Mouse (Mus musculus) hematopoietic stem cell, adult 5-6 weeks (primary cell): Measurements from ENCODE around the gene Gm10770. TPM values are rescaled to one million over a fixed set of nuclear protein-coding genes. Genes with fewer than 3 reads are reported as not detected.
"Not testable (repeated sequence)": the region's sequence is repeated elsewhere in the genome, so short reads cannot be mapped to it uniquely, and the experiment has no call there.

Source experiments
- ATAC-seq, 2 experiments: fragments of 125-278 bp in 1 of 2; replicated peaks in 1 of 2; 2 replicates each; pipeline ENCODE4 v1.8.0; 2016 to 2017; ENCODE audit warnings: inconsistent platforms in 2 of 2, mild to moderate bottlenecking in 2 of 2, moderate number of reproducible peaks in 2 of 2, low read depth in 1 of 2, moderate TSS enrichment in 1 of 2; ENCODE audit not compliant: low FRiP score in 2 of 2, poor library complexity in 2 of 2, severe bottlenecking in 2 of 2, insufficient read depth in 1 of 2, low TSS enrichment in 1 of 2
- total RNA-seq: library from RNA; stranded (forward); fragments of 172-1452, 232-1000 nt; gene quantifications from 2 replicates; pipeline ENCODE4 v1.2.3, GENCODE M21; 2017

The Gm10770 gene
- total RNA-seq = not detected in 2 replicates

- not testable (repeated sequence) for ATAC-seq
Observed at GRCm38 (mm10) chr2:150179579-150179978, at the start of gene Gm10770. Gm10770 (minus strand) TSS chr2:150179679.

- ATAC-seq = not testable (repeated sequence)
Observed at GRCm38 (mm10) chr2:150223263-150223662, 43.8 kb upstream of the Gm10770 start.

- ATAC-seq = peak in 1 of 2 experiments; percentile 0; a peak in 1 of 4 replicates
Observed at GRCm38 (mm10) chr2:150218363-150218725, 38.9 kb upstream of the Gm10770 start.

GRCm38 (mm10) chr2:150217600-150218362 is 38.3 kb upstream of the Gm10770 start, which contains the start of gene Zfp937:
Zfp937 (plus strand) TSS chr2:150218073.
- ATAC-seq = peak; percentile 99

- ATAC-seq = not testable (repeated sequence)
Observed at GRCm38 (mm10) chr2:150181570-150181999, 2.1 kb upstream of the Gm10770 start, which contains the start of gene Gm14139. Gm14139 (plus strand) TSS chr2:150181755.

GRCm38 (mm10) chr2:150181046-150181445 is 1.6 kb upstream of the Gm10770 start:
- ATAC-seq = not testable (repeated sequence)

GRCm38 (mm10) chr2:150173833-150174232 is 5.6 kb downstream of the Gm10770 start:
- no peak for ATAC-seq

DNA sequence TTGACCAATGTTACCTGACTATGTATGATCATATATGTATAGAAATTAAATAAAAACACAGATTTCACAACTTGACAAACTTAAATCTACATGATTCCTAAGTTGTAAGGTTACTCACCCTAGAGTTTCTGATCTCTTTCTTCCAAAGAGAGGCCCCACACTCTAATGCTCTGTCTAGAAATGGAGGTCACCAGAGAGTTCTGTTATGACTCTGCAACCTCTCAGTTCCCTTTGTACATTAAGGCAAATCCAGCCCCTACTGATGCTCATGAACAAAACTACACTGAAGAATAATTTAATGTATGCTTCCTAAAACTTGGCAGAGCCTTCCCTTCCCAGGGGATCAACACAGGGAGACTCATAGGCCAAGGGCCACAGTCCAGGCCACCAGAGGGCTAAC is 12.8 kb downstream of the Gm10770 start:
- ATAC-seq = no peak

DNA sequence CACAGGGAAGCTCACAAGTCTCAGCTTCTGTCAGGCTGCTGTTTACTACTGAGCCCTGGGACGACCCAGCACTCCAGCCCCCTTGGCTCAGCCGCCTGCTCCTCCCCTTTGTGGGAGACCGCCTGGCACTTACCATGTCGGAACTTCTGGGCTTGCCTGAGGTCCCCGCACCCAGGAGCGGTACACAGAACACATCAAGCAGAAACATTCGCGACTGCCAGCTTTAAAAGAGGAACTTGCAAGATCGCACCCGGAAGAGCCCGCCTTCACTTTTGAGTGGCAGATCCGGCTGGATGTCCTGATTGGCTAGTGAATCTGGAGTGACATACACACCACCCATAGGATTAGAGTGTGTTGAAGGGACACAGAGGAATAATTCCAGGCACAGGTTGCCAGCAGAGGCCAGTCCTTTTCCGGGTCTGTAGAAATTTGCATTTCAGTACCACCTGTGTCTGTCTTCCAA is 43.0 kb downstream of the Gm10770 start, which contains the start of gene Zfp120:
Zfp120 (minus strand) TSS at position 274 of the 463 bp plus-strand sequence.
- peak; percentile 99 for ATAC-seq

GRCm38 (mm10) chr2:150132773-150133172 is 46.7 kb downstream of the Gm10770 start:
- ATAC-seq = no peak

DNA sequence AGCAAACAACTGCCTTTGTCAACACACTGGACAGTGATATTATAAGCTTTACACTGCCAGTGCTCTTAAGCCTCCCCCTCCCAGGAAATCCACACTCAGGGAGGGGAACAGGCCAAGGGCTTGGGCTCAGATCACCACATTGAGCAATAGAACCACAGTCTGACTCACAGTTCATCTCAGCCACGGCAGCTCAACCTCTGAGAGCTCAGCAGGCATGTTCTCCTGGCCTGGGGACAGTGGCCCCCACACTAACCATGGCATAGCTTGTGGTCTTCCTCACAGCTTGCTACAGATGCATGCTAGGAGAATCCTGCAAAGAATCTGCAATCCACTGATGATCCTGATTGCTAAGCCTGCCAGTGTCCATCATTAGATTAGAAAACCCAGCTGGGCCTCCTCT is 47.5 kb downstream of the Gm10770 start:
- ATAC-seq = not testable (repeated sequence)

Other genes with a start within 250 kb of the Gm10770 start
- 17.1 and 27.2 TPM in 2 replicates for gene Zfp120, start 43.0 kb downstream of the Gm10770 start, total RNA-seq
- not detected in 2 replicates for gene Gm14139, start 2.1 kb upstream of the Gm10770 start, total RNA-seq
- gene Zfp937, start 38.4 kb upstream of the Gm10770 start, total RNA-seq = 2.8 and 6.5 TPM in 2 replicates
- gene Gm21994, start 75.9 kb upstream of the Gm10770 start, total RNA-seq = 10.6 and 17.6 TPM in 2 replicates
- gene Gm14124, start 77.8 kb upstream of the Gm10770 start, total RNA-seq = not detected in 2 replicates
- 5.6 and 14.5 TPM in 2 replicates for gene Gm10130, start 144.0 kb upstream of the Gm10770 start, total RNA-seq
- gene 3300002I08Rik, start 183.1 kb upstream of the Gm10770 start, total RNA-seq = 4.4 and 8.5 TPM in 2 replicates